Mouse (Mus musculus): ENCODE data around the gene Cox10. TPM values are rescaled to one million over a fixed set of nuclear protein-coding genes. Genes with fewer than 3 reads are reported as not detected.
"Not testable (repeated sequence)": the region's sequence is repeated elsewhere in the genome, so short reads cannot be mapped to it uniquely, and the experiment has no call there.

Gene Cox10
- total RNA-seq (2014; fragmentation: Nextera tagmentation), result 23.4 and 38.5 TPM in 2 replicates
- 24.3 and 33.2 TPM in 2 replicates for total RNA-seq (2017)

DNA sequence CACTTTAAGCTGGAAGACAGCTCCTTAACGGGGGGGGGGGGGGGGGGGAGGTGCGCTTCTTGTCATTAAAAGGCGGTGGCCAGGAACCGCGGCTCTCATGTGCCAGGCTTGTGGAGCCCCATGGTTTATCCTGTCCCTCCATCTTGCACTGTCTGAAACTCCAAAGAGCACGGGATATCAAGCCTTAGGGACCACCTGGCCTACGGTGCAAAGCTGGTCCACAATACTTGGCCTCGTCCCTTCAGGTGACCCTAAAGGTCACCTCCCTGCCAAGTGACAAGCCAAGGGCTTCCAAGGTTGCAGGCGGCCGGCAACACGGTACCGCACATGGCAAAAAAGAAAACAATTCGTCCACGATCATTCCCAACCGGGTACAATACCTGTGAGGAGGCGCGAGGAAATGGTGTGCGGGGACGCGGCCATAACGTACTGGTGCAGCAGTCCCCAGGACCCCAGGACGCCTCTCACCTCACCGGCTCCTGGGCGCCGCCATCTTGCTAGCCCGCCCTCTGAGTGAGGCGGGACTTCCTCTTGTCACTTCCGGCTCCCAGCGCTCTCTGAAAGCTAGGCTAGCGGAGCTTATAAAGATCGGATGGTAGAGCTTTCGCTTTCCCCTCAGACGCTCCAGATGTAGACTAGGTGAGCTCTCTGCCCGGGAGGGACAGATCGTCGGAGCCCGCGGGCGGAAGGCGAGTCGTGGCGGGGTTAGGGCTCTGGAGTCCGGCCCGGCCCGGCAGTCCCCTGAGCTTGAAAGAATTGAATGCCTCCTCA, at the start of gene Cox10:
Gene Cox10 (minus strand): TSS at position 513 of the 771 bp plus-strand sequence.
- peak; percentile 97 for ATAC-seq (replicated peaks; ENCODE audit: low FRiP score, low TSS enrichment, poor library complexity, severe bottlenecking)

DNA sequence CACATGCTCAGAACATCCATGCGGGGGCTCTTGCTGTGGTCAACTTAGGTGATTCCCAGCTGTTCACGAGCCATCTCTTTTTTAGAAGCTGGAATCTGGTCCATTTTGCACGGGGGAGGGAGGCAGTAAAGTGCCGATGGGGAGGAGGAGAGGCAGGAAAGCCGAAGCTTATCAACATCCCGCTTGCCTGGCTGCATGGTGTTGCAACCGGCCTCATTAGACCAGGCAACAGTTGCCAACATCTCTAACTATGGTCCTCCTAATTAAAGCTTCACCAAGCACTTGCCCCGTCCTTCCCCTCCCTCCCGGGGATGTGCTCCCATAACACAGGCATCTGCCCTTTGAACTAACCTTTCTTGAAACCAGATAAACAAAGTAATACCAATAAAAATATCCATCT, 48.7 kb upstream of the Cox10 start:
- no peak for ATAC-seq (replicated peaks; ENCODE audit: low FRiP score, low TSS enrichment, poor library complexity, severe bottlenecking)

DNA sequence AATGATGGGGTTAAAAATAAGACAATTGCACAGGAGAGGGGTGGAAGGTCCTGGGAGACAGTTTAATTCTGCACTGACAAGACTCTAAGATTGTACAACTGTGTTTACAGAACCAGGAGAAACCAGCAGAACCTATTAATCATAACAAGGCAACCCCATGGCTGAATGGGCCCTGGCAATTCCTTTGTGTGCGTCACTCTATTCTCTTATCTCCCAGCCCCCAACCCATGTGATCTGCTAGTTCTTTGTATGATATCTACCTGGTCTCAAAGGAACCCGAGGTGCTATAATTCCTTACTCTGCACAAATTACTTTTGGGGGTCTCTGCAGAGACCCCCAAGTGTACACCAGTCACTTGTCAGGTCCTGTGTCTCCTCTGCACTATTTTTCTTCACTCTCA, 46.2 kb upstream of the Cox10 start:
- no peak for ATAC-seq (replicated peaks; ENCODE audit: low FRiP score, low TSS enrichment, poor library complexity, severe bottlenecking)

DNA sequence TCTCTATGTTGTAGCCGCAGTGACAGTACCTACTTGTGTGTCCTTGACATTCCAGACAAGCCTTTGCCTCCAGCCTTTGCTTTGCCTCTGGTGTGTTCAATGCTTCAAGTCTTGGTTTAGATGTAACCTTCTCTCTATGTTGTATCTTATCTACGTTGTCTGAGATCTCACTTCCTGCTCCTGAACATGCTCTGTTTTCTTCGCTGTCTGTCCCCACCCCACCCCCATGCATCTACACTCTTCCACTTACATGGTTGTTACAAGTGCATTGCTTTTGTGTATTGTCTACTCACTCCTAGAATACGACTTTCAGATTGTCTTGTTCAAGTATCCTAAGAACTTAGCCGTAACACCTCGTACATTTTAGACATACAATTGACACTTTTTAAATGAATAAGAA, 43.9 kb upstream of the Cox10 start:
- not testable (repeated sequence) for ATAC-seq (replicated peaks; ENCODE audit: low FRiP score, low TSS enrichment, poor library complexity, severe bottlenecking)

GRCm38 (mm10) chr11:64116711-64117110, 37.4 kb upstream of the Cox10 start:
- no peak for ATAC-seq (replicated peaks; ENCODE audit: low FRiP score, low TSS enrichment, poor library complexity, severe bottlenecking)

DNA sequence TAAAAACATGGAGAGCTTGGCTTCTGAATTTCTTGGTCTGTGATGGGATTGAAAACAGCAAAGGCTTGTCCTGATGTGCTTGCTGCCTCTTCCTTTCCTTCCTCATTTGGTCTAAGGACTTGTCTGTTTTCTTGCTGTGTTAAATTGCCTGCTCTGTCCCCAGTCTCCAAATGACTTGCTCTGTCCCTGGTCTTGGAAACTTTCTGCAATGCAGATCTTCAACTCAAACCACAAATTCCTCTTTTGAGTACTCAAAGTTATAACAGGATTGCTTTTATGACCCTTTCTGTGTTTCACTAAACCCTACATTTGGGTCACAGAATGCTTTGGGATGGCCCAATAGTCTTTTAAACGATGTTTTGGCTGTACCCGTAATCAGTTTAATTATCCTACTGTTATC, 36.6 kb upstream of the Cox10 start:
- no peak for ATAC-seq (replicated peaks; ENCODE audit: low FRiP score, low TSS enrichment, poor library complexity, severe bottlenecking)

DNA sequence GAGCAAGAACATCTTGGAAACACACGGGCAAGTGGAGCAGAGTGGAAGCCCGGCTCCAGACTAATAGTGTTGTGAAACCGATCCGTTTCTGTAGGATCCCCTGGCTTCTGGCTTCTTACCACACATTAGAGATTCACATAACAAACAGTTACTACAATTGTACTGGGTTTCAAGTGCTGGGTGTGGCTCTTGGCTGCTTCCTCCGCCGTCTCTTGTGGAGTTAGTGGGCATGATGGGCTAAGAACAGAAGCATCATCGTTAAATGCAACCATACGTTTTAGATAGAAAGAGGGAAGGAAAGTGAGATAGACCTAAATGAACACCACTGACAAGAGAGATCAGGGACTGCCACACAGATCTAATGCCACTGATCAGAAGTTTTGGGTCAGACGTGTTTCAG, 35.8 kb upstream of the Cox10 start:
- ATAC-seq (replicated peaks; ENCODE audit: low FRiP score, low TSS enrichment, poor library complexity, severe bottlenecking), result no peak

GRCm38 (mm10) chr11:64100060-64100459, 20.8 kb upstream of the Cox10 start:
- no peak for ATAC-seq (replicated peaks; ENCODE audit: low FRiP score, low TSS enrichment, poor library complexity, severe bottlenecking)

GRCm38 (mm10) chr11:64093058-64093457, 13.8 kb upstream of the Cox10 start:
- no peak for ATAC-seq (replicated peaks; ENCODE audit: low FRiP score, low TSS enrichment, poor library complexity, severe bottlenecking)

GRCm38 (mm10) chr11:64091150-64091549, 11.9 kb upstream of the Cox10 start:
- no peak for ATAC-seq (replicated peaks; ENCODE audit: low FRiP score, low TSS enrichment, poor library complexity, severe bottlenecking)

GRCm38 (mm10) chr11:64089682-64090081, 10.4 kb upstream of the Cox10 start:
- no peak for ATAC-seq (replicated peaks; ENCODE audit: low FRiP score, low TSS enrichment, poor library complexity, severe bottlenecking)

DNA sequence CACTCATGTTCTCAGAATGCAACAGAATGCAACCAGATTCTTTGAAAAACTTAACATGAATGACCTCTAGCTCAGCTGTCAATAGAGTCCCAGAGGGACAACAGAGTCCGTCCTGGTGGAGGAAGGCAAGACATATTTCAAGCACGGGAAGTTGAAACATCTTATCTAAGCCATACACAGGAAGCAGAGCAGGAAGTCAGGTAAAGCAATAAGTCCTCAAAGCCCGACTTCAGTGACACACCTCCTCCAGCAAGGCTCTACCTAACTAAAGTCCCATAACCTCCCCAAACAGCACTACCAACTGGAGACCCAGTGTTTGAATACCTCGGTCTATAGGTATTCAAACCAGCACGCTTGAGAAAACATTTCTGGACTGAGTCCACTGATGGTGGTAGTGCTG, 6.6 kb upstream of the Cox10 start:
- ATAC-seq (replicated peaks; ENCODE audit: low FRiP score, low TSS enrichment, poor library complexity, severe bottlenecking), result no peak

- ATAC-seq (replicated peaks; ENCODE audit: low FRiP score, low TSS enrichment, poor library complexity, severe bottlenecking), result peak; percentile 70
Observed at GRCm38 (mm10) chr11:64079727-64080081, 436 bp upstream of the Cox10 start.

DNA sequence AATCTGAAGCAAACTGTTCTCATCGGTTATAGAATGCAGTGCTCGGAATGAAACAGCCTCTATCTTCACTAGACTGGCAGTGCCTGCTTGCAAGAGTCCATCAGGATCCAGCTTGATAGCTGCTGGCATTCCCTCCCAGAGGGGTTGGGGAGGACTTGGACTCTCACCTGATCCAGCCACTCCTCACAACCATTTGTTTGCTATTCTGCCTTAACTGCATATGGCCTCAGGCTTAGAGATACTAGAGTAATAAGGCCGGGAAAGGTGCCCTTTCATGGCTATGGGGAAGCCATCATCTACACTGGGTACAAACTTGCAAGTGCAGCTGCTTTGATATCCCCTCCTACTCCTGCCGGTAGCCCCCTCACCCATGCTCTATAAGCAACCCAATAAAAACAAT, 3.1 kb downstream of the Cox10 start:
- ATAC-seq (replicated peaks; ENCODE audit: low FRiP score, low TSS enrichment, poor library complexity, severe bottlenecking), result no peak

DNA sequence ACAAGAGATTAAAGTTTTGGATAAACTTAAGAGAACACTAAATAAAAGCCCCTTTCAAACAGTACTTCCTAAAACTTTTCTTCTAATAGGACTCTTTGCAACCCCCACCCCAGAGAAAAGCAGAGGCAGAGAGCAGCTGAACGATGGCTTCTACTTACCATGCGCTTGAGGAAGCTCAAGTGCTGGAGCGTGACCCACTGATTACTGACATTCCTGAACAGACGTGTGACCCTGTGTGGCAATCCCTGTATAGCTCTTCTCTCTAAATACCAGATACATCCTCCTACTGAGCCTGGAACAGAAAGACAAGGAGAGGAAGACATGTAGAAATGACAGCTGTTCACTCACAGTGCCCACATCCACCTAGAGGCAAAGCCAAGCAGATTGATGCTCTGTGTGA, 5.9 kb downstream of the Cox10 start:
- ATAC-seq (replicated peaks; ENCODE audit: low FRiP score, low TSS enrichment, poor library complexity, severe bottlenecking), result no peak

DNA sequence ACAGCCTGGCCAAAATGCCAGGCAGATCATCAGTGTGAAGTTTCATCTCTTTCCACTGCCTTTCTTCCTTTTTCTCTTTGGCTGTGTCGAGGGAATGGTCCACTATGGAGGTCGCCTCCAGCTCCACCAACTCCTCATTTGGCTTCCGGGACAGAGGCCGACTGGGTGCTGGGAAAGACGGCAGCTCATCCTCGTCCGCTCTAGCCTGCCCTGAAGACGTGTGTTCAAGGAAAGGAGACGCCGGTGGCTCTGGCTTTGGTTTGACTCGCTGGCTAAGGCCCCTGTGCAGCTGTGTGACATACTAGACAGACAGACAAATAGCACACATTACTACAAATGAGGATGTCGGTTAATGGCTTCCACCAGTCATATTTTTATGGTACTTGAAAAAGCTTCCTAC, 7.7 kb downstream of the Cox10 start:
- ATAC-seq (replicated peaks; ENCODE audit: low FRiP score, low TSS enrichment, poor library complexity, severe bottlenecking), result no peak

DNA sequence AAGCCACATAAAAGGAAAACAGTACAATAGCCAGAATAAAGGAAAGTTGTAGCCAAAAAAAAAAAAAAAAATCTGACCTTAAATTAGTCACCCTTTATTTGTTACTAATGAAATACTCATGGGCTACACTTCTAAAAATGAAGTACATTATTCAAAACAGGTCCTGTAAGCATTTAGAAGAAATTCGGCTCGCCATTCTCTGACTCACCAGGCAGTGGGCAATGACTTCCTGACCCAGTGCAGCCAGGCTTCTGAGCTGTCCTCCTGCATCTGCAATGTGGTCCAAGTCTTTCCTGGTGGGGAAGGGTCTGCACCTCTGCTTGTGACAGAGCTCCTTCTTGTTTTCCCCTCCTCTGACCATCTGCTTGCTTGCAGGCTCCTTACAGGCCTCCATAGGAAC, 13.3 kb downstream of the Cox10 start:
- no peak for ATAC-seq (replicated peaks; ENCODE audit: low FRiP score, low TSS enrichment, poor library complexity, severe bottlenecking)

GRCm38 (mm10) chr11:64063130-64063529, 16.1 kb downstream of the Cox10 start:
- no peak for ATAC-seq (replicated peaks; ENCODE audit: low FRiP score, low TSS enrichment, poor library complexity, severe bottlenecking)

GRCm38 (mm10) chr11:64062226-64062625, 17.0 kb downstream of the Cox10 start:
- no peak for ATAC-seq (replicated peaks; ENCODE audit: low FRiP score, low TSS enrichment, poor library complexity, severe bottlenecking)

GRCm38 (mm10) chr11:64059305-64059704, 20.0 kb downstream of the Cox10 start:
- peak; percentile 68; the same call in 1 of the 2 replicates for ATAC-seq (replicated peaks; ENCODE audit: low FRiP score, low TSS enrichment, poor library complexity, severe bottlenecking)

DNA sequence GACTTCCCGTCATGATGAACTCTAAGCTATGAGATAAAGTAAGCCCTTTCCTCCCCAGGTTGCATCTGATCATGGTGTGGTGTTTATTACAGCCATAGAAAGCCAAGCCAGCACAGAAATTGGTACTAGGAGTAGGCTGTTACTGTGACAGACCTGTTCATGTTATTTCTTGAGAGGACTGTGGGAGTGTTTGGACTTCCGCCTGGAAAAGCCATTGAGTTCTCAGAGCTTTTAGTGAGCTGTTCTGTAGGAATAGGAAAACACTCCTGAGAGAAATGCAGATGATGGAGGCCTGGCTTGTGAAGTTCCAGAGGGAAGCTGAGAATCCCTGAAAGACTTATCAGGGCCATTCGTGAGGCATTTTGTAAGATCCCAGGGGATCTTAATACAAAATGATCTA, 20.8 kb downstream of the Cox10 start:
- ATAC-seq (replicated peaks; ENCODE audit: low FRiP score, low TSS enrichment, poor library complexity, severe bottlenecking), result no peak

- ATAC-seq (replicated peaks; ENCODE audit: low FRiP score, low TSS enrichment, poor library complexity, severe bottlenecking), result no peak
Observed at GRCm38 (mm10) chr11:64053371-64053770, 25.9 kb downstream of the Cox10 start.

Data from megakaryocyte-erythroid progenitor cell, adult 5-6 weeks (primary cell).